Mouse (Mus musculus): ENCODE measurements around the gene Rdh1. TPM values are rescaled to one million over a fixed set of nuclear protein-coding genes. Genes with fewer than 3 reads are reported as not detected.
A peak's percentile ranks its signal among the peaks of the same experiment; 100 is the strongest.

Gene Rdh1
- polyA plus RNA-seq, 1 experiment from 2014 or later = 0.17 TPM

DNA sequence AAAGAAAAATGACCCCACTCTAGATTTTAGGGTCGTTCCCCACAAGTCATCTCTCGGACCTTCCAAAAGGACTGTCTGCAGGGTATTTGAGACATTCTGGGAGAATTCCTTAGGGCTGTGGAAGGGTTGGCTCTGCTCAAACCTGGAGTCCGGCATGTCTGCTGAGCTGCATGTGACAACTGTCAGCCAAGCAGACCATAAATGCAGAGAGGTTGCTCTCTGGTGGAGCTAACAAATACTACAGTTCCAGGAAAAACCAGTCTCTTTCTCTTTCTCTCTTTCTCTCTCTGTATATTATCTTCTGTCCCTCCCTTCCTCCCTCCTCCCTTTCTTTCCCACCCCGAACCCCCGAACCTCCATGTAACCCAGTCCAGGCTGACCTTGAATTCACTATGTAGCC, 25.1 kb upstream of the Rdh1 start:
- H3K4me2 ChIP-seq = no peak overlapping the region

DNA sequence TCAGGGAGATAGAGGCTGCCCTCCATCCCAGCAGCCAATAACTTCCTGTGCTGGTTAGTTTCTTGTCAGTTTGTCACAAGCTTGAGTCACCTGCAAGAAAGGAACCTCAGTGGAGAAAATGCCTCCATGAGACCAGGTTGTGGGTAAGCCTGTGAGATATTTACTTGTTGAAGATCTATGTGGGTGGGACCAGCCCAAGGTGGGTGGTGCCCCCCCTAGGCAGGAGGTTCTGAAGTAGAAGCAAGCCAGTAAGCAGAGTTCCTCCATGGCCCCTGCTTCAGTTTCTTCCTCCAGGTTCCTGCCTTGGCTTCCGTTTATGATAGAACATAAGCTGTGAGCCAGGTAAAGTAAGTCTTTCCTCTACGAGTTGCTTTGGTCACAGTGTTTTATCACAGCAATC, 23.3 kb upstream of the Rdh1 start:
- Histone ChIP-seq H3K36me3 (peaks cover under 1% of the 10 kb centered on the region; the same call in 1 of the 2 replicates), H3K27me3 (no peaks in the 10 kb centered on the region), H3K27ac (peak overlapping the region; percentile 35), H3K4me3 (replicated peaks) (no peak overlapping the region), H3K9ac (no peak overlapping the region), H3K9me3 (replicated peaks) (no peaks in the 10 kb centered on the region), H3K4me2 (no peak overlapping the region), H3K4me1 (replicated peaks) (peaks cover 94% of the 10 kb centered on the region)
- ATAC-seq (ENCODE audit: low read depth) (no peak), DNase-seq (no peak)
- WGBS (ENCODE audit: insufficient replicate concordance) = 40% methylated on average over 2 of the region's 2 CpGs

More for the DNA sequence above, 25.1 kb upstream of the Rdh1 start:
- WGBS (ENCODE audit: insufficient replicate concordance) = 29% methylated on average over 5 of the region's 5 CpGs
- H3K9ac ChIP-seq = no peak overlapping the region
- H3K4me1 ChIP-seq (replicated peaks) = peaks cover 95% of the 10 kb centered on the region
- H3K9me3 ChIP-seq (replicated peaks) = no peaks in the 10 kb centered on the region
- no peaks in the 10 kb centered on the region for H3K36me3 ChIP-seq
- H3K27ac ChIP-seq = no peak overlapping the region
- ATAC-seq (ENCODE audit: low read depth) (no peak), DNase-seq (no peak)
- no peak overlapping the region for H3K4me3 ChIP-seq (replicated peaks)
- no peaks in the 10 kb centered on the region for H3K27me3 ChIP-seq

DNA sequence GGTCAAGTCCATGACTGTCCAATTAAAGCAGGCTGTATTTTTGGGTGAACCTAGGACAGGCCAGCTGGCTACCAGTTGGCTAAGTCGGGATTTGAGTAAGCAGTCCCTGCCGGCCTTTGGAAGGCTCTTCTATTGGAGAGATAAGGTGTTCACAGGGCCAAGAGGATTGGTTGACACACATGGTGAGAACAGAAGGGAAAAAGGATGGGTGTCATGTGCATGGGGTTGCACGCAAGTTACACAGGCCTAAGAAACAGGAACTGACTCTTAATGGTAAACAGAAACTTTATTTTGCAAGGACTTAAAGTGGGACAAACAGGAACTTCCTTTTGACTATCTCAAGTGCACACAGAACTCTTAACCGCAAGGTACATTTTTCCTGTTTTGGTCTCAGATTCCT, 22.6 kb upstream of the Rdh1 start:
- peak overlapping the region; percentile 15; the same call in 1 of the 2 replicates for H3K27ac ChIP-seq
- no peaks in the 10 kb centered on the region for H3K9me3 ChIP-seq (replicated peaks)
- ATAC-seq (ENCODE audit: low read depth) (no peak), DNase-seq (no peak)
- H3K9ac ChIP-seq = no peak overlapping the region
- H3K4me2 ChIP-seq = no peak overlapping the region
- H3K4me3 ChIP-seq (replicated peaks) = no peak overlapping the region
- H3K27me3 ChIP-seq = no peaks in the 10 kb centered on the region
- peaks cover 7% of the 10 kb centered on the region for H3K36me3 ChIP-seq
- 35% methylated on average over 4 of the region's 4 CpGs for WGBS (ENCODE audit: insufficient replicate concordance)
- H3K4me1 ChIP-seq (replicated peaks) = peaks cover 90% of the 10 kb centered on the region

DNA sequence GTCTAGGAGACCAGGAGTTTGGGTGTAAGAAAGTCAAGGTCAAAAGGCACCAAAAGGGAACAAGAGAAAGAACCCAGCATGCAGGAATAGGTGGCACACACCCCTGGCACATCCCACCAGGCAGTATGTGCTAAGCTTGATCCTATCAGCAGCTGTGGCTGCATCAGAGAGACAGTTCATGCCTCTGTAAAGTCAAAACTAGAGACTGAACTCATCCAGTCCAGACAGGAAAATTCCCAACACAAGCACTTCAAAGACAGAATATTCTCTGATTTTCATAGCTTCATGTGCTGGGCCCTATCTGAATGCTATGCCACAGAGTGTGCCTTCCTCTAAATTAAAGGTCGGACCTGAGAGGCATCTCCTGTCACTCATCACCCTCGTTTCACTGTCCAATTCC, 22.0 kb upstream of the Rdh1 start:
- Histone ChIP-seq H3K4me1 (replicated peaks) (peaks cover 83% of the 10 kb centered on the region), H3K27ac (0 out of 2 replicates have a peak overlapping the region, but pooled peaks have one; percentile 15), H3K27me3 (no peaks in the 10 kb centered on the region), H3K4me2 (no peak overlapping the region), H3K9me3 (replicated peaks) (no peaks in the 10 kb centered on the region), H3K36me3 (peaks cover 14% of the 10 kb centered on the region), H3K9ac (no peak overlapping the region), H3K4me3 (replicated peaks) (no peak overlapping the region)
- no peak for DNase-seq
- ATAC-seq (ENCODE audit: low read depth) = no peak
- WGBS (ENCODE audit: insufficient replicate concordance) = 11% methylated on average over 2 of the region's 2 CpGs

DNA sequence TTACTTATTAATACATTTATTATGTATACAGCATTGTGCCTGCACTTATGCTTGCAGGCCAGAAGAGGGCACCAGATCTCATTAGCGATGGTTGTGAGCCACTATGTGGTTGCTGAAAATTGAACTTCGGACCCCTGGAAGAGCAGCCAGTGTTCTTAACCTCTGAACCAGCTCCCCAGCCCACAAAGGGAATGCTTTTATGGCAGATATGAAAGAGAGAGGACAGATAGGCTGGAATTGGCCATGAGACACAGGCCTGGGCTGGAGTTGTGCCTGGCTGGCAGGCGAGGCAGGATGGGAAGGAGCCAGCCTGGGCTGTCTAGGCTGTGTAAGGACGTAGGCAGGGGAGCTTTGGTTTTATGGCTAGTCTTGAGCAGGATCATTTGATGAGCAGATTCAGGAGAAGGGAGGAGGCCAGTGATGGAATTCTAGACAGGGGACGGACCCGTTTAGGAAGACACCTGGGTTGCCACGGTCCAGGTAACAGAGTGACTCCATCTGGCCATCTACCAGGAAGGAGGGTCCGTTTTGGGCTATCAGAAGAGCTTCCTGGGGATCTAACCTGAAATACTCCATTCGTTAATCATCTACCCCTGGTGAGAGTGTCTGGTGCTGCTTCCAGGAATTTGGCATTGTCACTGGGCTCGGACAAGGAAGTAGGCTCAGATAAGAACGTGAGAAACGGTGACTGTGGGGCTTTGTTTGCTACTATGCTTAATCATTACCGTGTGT, 21.2 kb upstream of the Rdh1 start:
- Histone ChIP-seq H3K27ac (peak overlapping the region; percentile 77), H3K27me3 (no peaks in the 10 kb centered on the region), H3K9me3 (replicated peaks) (no peaks in the 10 kb centered on the region), H3K4me3 (replicated peaks) (peak overlapping the region; percentile 83), H3K36me3 (peaks cover 21% of the 10 kb centered on the region), H3K4me2 (peak overlapping the region; percentile 84), H3K9ac (peak overlapping the region; percentile 90), H3K4me1 (replicated peaks) (peaks cover 76% of the 10 kb centered on the region)
- ATAC-seq (ENCODE audit: low read depth) = peak; percentile 42
- WGBS (ENCODE audit: insufficient replicate concordance) = 22% methylated on average over 13 of the region's 13 CpGs
- DNase-seq = no peak

DNA sequence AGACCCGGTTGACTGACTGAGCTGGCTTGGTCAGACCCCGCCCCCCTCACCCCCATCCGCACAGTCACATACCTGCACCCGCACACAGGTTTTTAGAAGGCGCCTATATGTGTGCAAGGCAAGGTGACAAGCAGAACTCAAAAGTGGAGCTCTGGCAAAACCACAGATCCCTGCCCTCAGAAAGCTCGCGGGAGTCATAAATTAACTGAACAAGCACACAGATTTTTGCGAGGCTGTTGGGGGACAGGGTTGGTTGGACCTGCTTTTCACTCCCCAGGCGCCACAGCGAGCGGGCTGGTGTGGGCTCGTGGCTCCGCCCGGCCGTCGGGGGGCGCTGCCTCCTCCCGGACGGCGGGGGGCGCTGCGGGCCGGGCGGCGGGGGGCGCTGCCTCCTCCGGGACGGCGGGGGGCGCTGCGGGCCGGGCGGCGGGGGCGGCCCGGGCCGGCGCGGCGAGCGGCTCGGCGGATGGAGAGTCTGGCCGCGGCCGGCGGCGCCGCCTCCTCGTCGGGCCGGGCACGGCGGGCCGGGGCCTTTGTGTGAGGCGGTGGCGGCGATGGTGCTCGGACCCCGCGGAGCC, 20.3 kb upstream of the Rdh1 start, which contains the start of gene Zbtb39:
Gene Zbtb39 (plus strand): TSS at position 456 of the 578 bp plus-strand sequence.
- peaks cover 30% of the 10 kb centered on the region for H3K36me3 ChIP-seq
- peaks cover 69% of the 10 kb centered on the region for H3K4me1 ChIP-seq (replicated peaks)
- peak; percentile 67 for DNase-seq
- H3K9me3 ChIP-seq (replicated peaks) = no peaks in the 10 kb centered on the region
- H3K4me3 ChIP-seq (replicated peaks) = peak within 1 kb of the TSS; percentile 83
- 1% methylated on average over 60 of the region's 61 CpGs for WGBS (ENCODE audit: insufficient replicate concordance)
- peak within 1 kb of the TSS; percentile 77 for H3K27ac ChIP-seq
- H3K9ac ChIP-seq = peak within 1 kb of the TSS; percentile 90
- ATAC-seq (ENCODE audit: low read depth) = peak; percentile 71
- H3K4me2 ChIP-seq = peak within 1 kb of the TSS; percentile 84
- H3K27me3 ChIP-seq = no peaks in the 10 kb centered on the region

DNA sequence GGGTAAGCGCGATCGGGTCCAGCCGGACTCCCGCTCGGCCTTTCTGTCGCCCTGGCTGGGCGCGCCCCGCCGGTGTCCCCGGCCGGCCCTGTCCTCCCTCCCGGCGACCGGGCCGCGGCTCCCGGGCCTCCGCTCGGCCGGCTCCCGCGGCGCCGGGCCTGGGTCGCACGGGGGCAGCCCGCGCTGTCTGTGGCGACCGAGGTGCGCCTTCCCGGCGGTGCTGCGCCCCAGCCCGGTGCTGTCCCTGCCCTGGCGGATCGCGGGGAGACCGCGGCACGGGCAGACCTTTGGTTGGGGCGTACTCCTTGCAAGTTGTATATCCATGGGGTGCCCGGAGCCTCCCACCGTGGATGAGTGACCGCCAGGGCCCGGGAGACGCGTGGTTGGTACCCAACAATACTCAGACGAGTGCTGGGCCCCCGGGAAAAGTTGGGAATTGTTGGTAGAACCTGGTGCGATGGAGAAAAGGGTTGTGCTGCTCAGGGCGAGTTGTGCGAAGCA, 19.8 kb upstream of the Rdh1 start:
- H3K4me1 ChIP-seq (replicated peaks) = peaks cover 67% of the 10 kb centered on the region
- DNase-seq = no peak
- peak overlapping the region; percentile 90 for H3K9ac ChIP-seq
- peak overlapping the region; percentile 84 for H3K4me2 ChIP-seq
- under 1% methylated on average over 53 of the region's 55 CpGs for WGBS (ENCODE audit: insufficient replicate concordance)
- peak overlapping the region; percentile 73 for H3K27ac ChIP-seq
- peaks cover 35% of the 10 kb centered on the region for H3K36me3 ChIP-seq
- H3K27me3 ChIP-seq = no peaks in the 10 kb centered on the region
- no peaks in the 10 kb centered on the region for H3K9me3 ChIP-seq (replicated peaks)
- peak overlapping the region; percentile 83 for H3K4me3 ChIP-seq (replicated peaks)
- ATAC-seq (ENCODE audit: low read depth) = peak; percentile 43

DNA sequence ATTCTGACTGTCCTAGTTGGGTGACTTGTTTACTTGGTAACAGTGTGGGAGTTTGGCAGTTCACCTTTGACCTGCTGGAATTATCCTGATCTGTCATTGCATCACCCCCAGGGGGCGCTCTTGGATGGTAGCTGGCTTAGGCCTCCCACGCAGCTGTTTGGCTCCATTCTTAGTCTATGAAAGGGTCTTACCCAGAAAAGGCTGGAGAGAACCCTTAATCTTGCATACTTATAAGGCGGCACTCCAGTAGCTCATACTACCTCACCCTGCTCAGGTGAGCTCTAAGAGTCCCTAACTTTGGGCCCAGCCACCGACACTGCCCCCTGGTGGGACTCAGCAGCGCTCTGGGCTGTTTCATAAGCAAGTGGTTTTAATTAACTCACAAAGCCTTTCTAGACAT, 14.9 kb upstream of the Rdh1 start:
- Histone ChIP-seq H3K9me3 (replicated peaks) (no peaks in the 10 kb centered on the region), H3K4me2 (no peak overlapping the region), H3K9ac (no peak overlapping the region), H3K27me3 (no peaks in the 10 kb centered on the region), H3K27ac (no peak overlapping the region), H3K4me1 (replicated peaks) (peaks cover 47% of the 10 kb centered on the region), H3K4me3 (replicated peaks) (no peak overlapping the region), H3K36me3 (peaks cover 64% of the 10 kb centered on the region)
- no peak for ATAC-seq (ENCODE audit: low read depth)
- WGBS (ENCODE audit: insufficient replicate concordance) = 66% methylated on average over 5 of the region's 5 CpGs
- DNase-seq = no peak

DNA sequence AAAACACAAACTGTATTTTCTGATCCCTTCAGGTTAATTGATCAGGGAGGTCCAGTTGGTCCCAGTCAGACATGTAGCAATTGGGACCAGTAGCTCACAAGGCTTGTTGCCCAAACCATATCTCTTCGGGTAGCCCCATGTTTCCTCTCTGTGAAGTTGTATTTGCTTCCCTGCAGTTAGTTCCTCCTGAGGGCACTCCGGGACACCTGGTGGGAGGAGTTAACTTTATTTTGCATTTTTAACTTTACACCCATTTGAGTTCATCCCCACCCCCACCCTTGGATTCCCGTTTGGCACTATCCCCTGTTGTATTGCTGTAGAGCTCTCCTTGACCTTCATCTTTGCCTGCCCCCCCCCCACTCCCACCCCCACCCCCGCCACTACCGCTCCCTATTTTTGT, 13.6 kb upstream of the Rdh1 start:
- H3K27me3 ChIP-seq = no peaks in the 10 kb centered on the region
- peaks cover 40% of the 10 kb centered on the region for H3K4me1 ChIP-seq (replicated peaks)
- ATAC-seq (ENCODE audit: low read depth) (no peak), DNase-seq (no peak)
- no peak overlapping the region for H3K4me2 ChIP-seq
- H3K9ac ChIP-seq = no peak overlapping the region
- H3K9me3 ChIP-seq (replicated peaks) = no peaks in the 10 kb centered on the region
- no peak overlapping the region for H3K27ac ChIP-seq
- no peak overlapping the region for H3K4me3 ChIP-seq (replicated peaks)
- peaks cover 64% of the 10 kb centered on the region for H3K36me3 ChIP-seq
- 69% methylated on average over 5 of the region's 5 CpGs for WGBS (ENCODE audit: insufficient replicate concordance)

DNA sequence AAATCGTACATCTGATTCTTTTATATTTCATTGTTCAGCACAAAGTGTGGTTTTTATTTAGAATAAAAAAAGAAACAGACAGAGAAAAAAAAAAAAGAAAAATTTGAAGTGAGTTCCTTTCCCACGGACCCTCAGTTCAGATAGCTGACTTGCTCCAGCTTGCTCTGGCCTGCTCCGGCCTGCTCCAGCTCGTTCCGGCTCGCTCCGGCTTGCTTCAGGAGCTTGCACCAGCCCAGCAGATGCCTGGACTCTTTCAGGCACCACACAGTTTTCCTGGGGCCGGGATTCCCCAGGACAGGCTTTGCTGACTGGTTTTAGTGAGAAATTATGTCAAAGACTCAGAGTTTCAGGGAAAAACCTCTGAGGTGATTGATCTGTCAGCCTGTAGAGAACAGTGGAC, 12.3 kb upstream of the Rdh1 start:
- Histone ChIP-seq H3K9me3 (replicated peaks) (no peaks in the 10 kb centered on the region), H3K9ac (no peak overlapping the region), H3K27me3 (no peaks in the 10 kb centered on the region), H3K4me3 (replicated peaks) (no peak overlapping the region), H3K27ac (peak overlapping the region; percentile 69; the same call in 1 of the 2 replicates), H3K4me1 (replicated peaks) (peaks cover 37% of the 10 kb centered on the region), H3K4me2 (no peak overlapping the region), H3K36me3 (peaks cover 53% of the 10 kb centered on the region)
- no peak for ATAC-seq (ENCODE audit: low read depth)
- 84% methylated on average over 8 of the region's 8 CpGs for WGBS (ENCODE audit: insufficient replicate concordance)
- no peak for DNase-seq

DNA sequence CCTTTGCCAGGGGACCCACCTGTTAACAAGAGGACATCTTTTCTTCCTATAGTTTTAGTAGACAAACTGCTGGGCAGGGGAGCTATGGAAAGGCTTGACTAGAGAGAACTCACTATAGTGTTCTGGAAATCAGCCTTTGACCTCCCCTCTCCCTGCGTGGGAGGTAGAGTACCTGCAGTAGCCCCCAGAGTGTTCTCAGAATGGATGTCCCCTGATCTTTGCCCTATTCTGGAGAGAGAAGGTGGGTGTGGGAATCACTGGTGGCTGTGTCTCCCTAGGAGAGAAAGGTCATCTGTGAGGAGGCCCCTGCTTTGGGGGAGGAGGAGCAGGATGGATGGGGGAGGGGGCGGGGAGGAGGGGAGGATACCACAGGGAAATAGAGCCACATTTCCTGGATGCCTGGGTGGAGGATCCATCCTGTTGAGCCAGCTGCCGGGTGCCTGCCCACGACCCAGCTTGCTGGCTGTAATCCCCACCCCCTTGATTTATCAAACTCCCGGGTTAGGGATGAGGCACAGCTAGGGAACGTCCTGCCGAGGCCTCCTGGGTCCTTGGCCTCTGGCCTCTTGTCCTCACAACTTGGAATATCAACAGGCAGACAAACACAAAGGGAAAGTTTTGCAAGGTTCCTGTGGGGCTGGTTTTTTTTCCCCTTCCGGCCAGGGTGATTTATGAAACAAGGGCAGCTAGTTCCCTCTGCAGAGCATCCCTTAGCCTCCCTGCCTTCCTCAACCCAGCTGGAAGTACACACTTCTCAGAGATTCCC, 10.5 kb upstream of the Rdh1 start:
- H3K4me3 ChIP-seq (replicated peaks) = peak overlapping the region; percentile 27
- no peak for DNase-seq
- no peaks in the 10 kb centered on the region for H3K9me3 ChIP-seq (replicated peaks)
- peak; percentile 64 for ATAC-seq (ENCODE audit: low read depth)
- H3K36me3 ChIP-seq = peaks cover 35% of the 10 kb centered on the region
- H3K4me2 ChIP-seq = peak overlapping the region; percentile 28
- peaks cover 44% of the 10 kb centered on the region for H3K4me1 ChIP-seq (replicated peaks)
- H3K27me3 ChIP-seq = no peaks in the 10 kb centered on the region
- peak overlapping the region; percentile 69 for H3K27ac ChIP-seq
- H3K9ac ChIP-seq = no peak overlapping the region
- WGBS (ENCODE audit: insufficient replicate concordance) = 27% methylated on average over 8 of the region's 8 CpGs
